In genomic region chr9:111260360-111260985, GRCm38 (mm10) we compare ENCODE assay signal across 9 mouse cellular contexts. TPM values are rescaled to one million over a fixed set of nuclear protein-coding genes. Genes with fewer than 3 reads are reported as not detected.
DNase-seq lines count a peak whose midpoint lies in the region; ATAC-seq lines count a peak whose summit lies in the region.
"Had no signal": no experiment of that assay in that cellular context is flagged by ENCODE, and none has a peak within 500 bp of the region (broad histone marks: within the 10 kb centered on the region; RNA-seq: fewer than 3 reads in every experiment).

No protein-coding gene starts in this region.

- no peak for ATAC-seq in embryonic facial prominence, embryonic 14.5 days (ENCODE audit: low read depth)
- no peak for ATAC-seq in heart, embryonic 14.5 days (ENCODE audit: insufficient number of reproducible peaks, insufficient read depth, low FRiP score, low read depth)
- no peak for ATAC-seq in midbrain, embryonic 16.5 days
- no peak for ATAC-seq in liver, embryonic 11.5 days (replicated peaks; ENCODE audit: low FRiP score)

- 15% methylated on average over 1 of the region's 1 CpGs for WGBS in embryonic facial prominence, embryonic 14.5 days
- 23% methylated on average over 1 of the region's 1 CpGs for WGBS in heart, embryonic 14.5 days
- 60% methylated on average over 1 of the region's 1 CpGs for WGBS in midbrain, embryonic 16.5 days
- WGBS in liver, embryonic 11.5 days = 55% methylated on average over 1 of the region's 1 CpGs

- H3K4me1 ChIP-seq in embryonic facial prominence, embryonic 14.5 days (ENCODE audit: control insufficient read depth, insufficient read depth, low read length) = no peaks in the 10 kb centered on the region
- no peaks in the 10 kb centered on the region for H3K4me1 ChIP-seq in heart, embryonic 14.5 days (ENCODE audit: control insufficient read depth in 2 of 2, insufficient read depth in 2 of 2, low read length in 2 of 2)
- H3K4me1 ChIP-seq in midbrain, embryonic 16.5 days (ENCODE audit: control insufficient read depth, insufficient read depth, low read length) = no peaks in the 10 kb centered on the region
- H3K4me1 ChIP-seq in liver, embryonic 11.5 days (replicated peaks; ENCODE audit: control insufficient read depth, insufficient read depth, low read length) = no peaks in the 10 kb centered on the region
- H3K4me1 ChIP-seq: embryonic facial prominence, embryonic 12.5 days had no signal

- H3K27ac ChIP-seq in embryonic facial prominence, embryonic 14.5 days (replicated peaks; ENCODE audit: low read depth, low read length) = peak overlapping the region; percentile 39; the same call in 1 of the 2 replicates
- peak overlapping the region; percentile 15 to 52; a peak in 2 of 4 replicates for H3K27ac ChIP-seq in heart, embryonic 14.5 days (replicated peaks in 1 of 2; ENCODE audit: control insufficient read depth in 1 of 2, insufficient read depth in 1 of 2, low read depth in 2 of 2, low read length in 2 of 2)
- H3K27ac ChIP-seq in midbrain, embryonic 16.5 days (ENCODE audit: low read length) = no peak overlapping the region
- H3K27ac ChIP-seq in liver, embryonic 11.5 days (ENCODE audit: low read depth, low read length) = no peak overlapping the region
- H3K27ac ChIP-seq: embryonic facial prominence, embryonic 12.5 days had no signal

- no peak overlapping the region for H3K4me3 ChIP-seq in embryonic facial prominence, embryonic 14.5 days (ENCODE audit: low read depth, low read length)
- H3K4me3 ChIP-seq in heart, embryonic 14.5 days (ENCODE audit: control insufficient read depth in 1 of 2, insufficient read depth in 1 of 2, low read depth in 1 of 2, low read length in 2 of 2) = no peak overlapping the region
- H3K4me3 ChIP-seq in midbrain, embryonic 16.5 days (ENCODE audit: low read depth, low read length) = no peak overlapping the region
- H3K4me3 ChIP-seq in liver, embryonic 11.5 days (ENCODE audit: low read depth, low read length) = no peak overlapping the region
- H3K4me3 ChIP-seq: embryonic facial prominence, embryonic 12.5 days had no signal

- no peak overlapping the region for H3K4me2 ChIP-seq in embryonic facial prominence, embryonic 14.5 days (ENCODE audit: low read depth, low read length)
- H3K4me2 ChIP-seq in heart, embryonic 14.5 days (ENCODE audit: low read length) = no peak overlapping the region
- no peak overlapping the region for H3K4me2 ChIP-seq in midbrain, embryonic 16.5 days (ENCODE audit: low read length)
- no peak overlapping the region for H3K4me2 ChIP-seq in liver, embryonic 11.5 days
- H3K4me2 ChIP-seq: embryonic facial prominence, embryonic 12.5 days had no signal

- no peaks in the 10 kb centered on the region for H3K9me3 ChIP-seq in embryonic facial prominence, embryonic 14.5 days (ENCODE audit: control insufficient read depth, low read length)
- H3K9me3 ChIP-seq in heart, embryonic 14.5 days (ENCODE audit: control insufficient read depth, low read length) = no peaks in the 10 kb centered on the region
- H3K9me3 ChIP-seq in midbrain, embryonic 16.5 days (replicated peaks; ENCODE audit: control insufficient read depth, low read length, poor library complexity, severe bottlenecking) = no peaks in the 10 kb centered on the region
- H3K9me3 ChIP-seq in liver, embryonic 11.5 days (ENCODE audit: control insufficient read depth, low read length) = no peaks in the 10 kb centered on the region
- H3K9me3 ChIP-seq: embryonic facial prominence, embryonic 12.5 days had no signal

- H3K27me3 ChIP-seq in embryonic facial prominence, embryonic 14.5 days (replicated peaks; ENCODE audit: control insufficient read depth, insufficient read depth, low read length) = no peaks in the 10 kb centered on the region
- no peaks in the 10 kb centered on the region for H3K27me3 ChIP-seq in heart, embryonic 14.5 days (ENCODE audit: control insufficient read depth, insufficient read depth, low read length)
- H3K27me3 ChIP-seq in midbrain, embryonic 16.5 days (ENCODE audit: control insufficient read depth, insufficient read depth, low read depth, low read length) = no peaks in the 10 kb centered on the region
- no peaks in the 10 kb centered on the region for H3K27me3 ChIP-seq in liver, embryonic 11.5 days (replicated peaks; ENCODE audit: control insufficient read depth, insufficient read depth, low read length)
- H3K27me3 ChIP-seq: embryonic facial prominence, embryonic 12.5 days had no signal

- DNase-seq in layer of hippocampus, adult 11-12 months (ENCODE audit: low spot score) = peak; percentile 50
- DNase-seq in layer of hippocampus, postnatal 25 days (ENCODE audit: extremely low spot score in 1 of 2, low spot score in 1 of 2) = no peak
- peak; percentile 13 for DNase-seq in embryonic facial prominence, embryonic 14.5 days (ENCODE audit: low spot score)
- peak; percentile 36 for DNase-seq in lung, postnatal 25 days (ENCODE audit: low spot score)
- DNase-seq in embryo, embryonic 11 days = no peak
- DNase-seq in liver, embryonic 11.5 days (ENCODE audit: low spot score) = no peak

- peaks cover 79% of the 10 kb centered on the region for H3K36me3 ChIP-seq in embryonic facial prominence, embryonic 14.5 days (ENCODE audit: control insufficient read depth, insufficient read depth, low read length)
- H3K36me3 ChIP-seq in heart, embryonic 14.5 days (ENCODE audit: control insufficient read depth, insufficient read depth, low read length) = peaks cover 84% of the 10 kb centered on the region
- peaks cover 15% of the 10 kb centered on the region for H3K36me3 ChIP-seq in midbrain, embryonic 16.5 days (ENCODE audit: control insufficient read depth, insufficient read depth, low read length)
- peaks cover 34% of the 10 kb centered on the region for H3K36me3 ChIP-seq in liver, embryonic 11.5 days (ENCODE audit: control insufficient read depth, insufficient read depth, low read length)

- no peak overlapping the region for H3K9ac ChIP-seq in embryonic facial prominence, embryonic 14.5 days (ENCODE audit: low read depth, low read length)
- H3K9ac ChIP-seq in heart, embryonic 14.5 days (ENCODE audit: low read length) = no peak overlapping the region
- H3K9ac ChIP-seq in midbrain, embryonic 16.5 days (ENCODE audit: low read depth, low read length) = no peak overlapping the region
- H3K9ac ChIP-seq in liver, embryonic 11.5 days (ENCODE audit: low read depth, low read length) = no peak overlapping the region
- H3K9ac ChIP-seq: embryonic facial prominence, embryonic 12.5 days had no signal

RNA-seq across cellular contexts. Expression of gene Mlh1, which starts 11.1 kb away (rescaled TPM):
- 10 to 100 TPM; 14.5 to 19.6 TPM for total RNA-seq in layer of hippocampus, postnatal 25 days (2021)
- 33.6 and 34.2 TPM in 2 replicates for polyA plus RNA-seq in embryonic facial prominence, embryonic 14.5 days (2014; fragmentation: Nextera tagmentation; extraction: Ambion mirVana)
- 34.1 and 36.1 TPM in 2 replicates for polyA plus RNA-seq in heart, embryonic 14.5 days (2014; fragmentation: Nextera tagmentation; extraction: Ambion mirVana)
- 27.3 and 31.0 TPM in 2 replicates for polyA plus RNA-seq in midbrain, embryonic 16.5 days (2015; fragmentation: Nextera tagmentation; extraction: Ambion mirVana)
- polyA plus RNA-seq in liver, embryonic 11.5 days (2014; fragmentation: Nextera tagmentation; extraction: Ambion mirVana) = 50.2 and 52.4 TPM in 2 replicates

RNA-seq across cellular contexts. Expression of gene Epm2aip1, which starts 11.3 kb away (rescaled TPM):
- 10 to 100 TPM; 75.0 to 75.5 TPM for total RNA-seq in layer of hippocampus, postnatal 25 days (2021)
- polyA plus RNA-seq in embryonic facial prominence, embryonic 14.5 days (2014; fragmentation: Nextera tagmentation; extraction: Ambion mirVana) = 47.0 and 48.2 TPM in 2 replicates
- 31.4 and 33.0 TPM in 2 replicates for polyA plus RNA-seq in heart, embryonic 14.5 days (2014; fragmentation: Nextera tagmentation; extraction: Ambion mirVana)
- polyA plus RNA-seq in midbrain, embryonic 16.5 days (2015; fragmentation: Nextera tagmentation; extraction: Ambion mirVana) = 71.7 and 74.6 TPM in 2 replicates
- 21.7 and 24.5 TPM in 2 replicates for polyA plus RNA-seq in liver, embryonic 11.5 days (2014; fragmentation: Nextera tagmentation; extraction: Ambion mirVana)

RNA-seq across cellular contexts. Expression of gene Trank1, which starts 51.1 kb away (rescaled TPM):
- 100 to 1,000 TPM; 159 to 197 TPM for total RNA-seq in layer of hippocampus, postnatal 25 days (2021)
- 0.79 and 0.92 TPM in 2 replicates for polyA plus RNA-seq in embryonic facial prominence, embryonic 14.5 days (2014; fragmentation: Nextera tagmentation; extraction: Ambion mirVana)
- 0.04 and 0.05 TPM in 2 replicates for polyA plus RNA-seq in heart, embryonic 14.5 days (2014; fragmentation: Nextera tagmentation; extraction: Ambion mirVana)
- polyA plus RNA-seq in midbrain, embryonic 16.5 days (2015; fragmentation: Nextera tagmentation; extraction: Ambion mirVana) = 17.7 and 20.7 TPM in 2 replicates
- polyA plus RNA-seq in liver, embryonic 11.5 days (2014; fragmentation: Nextera tagmentation; extraction: Ambion mirVana) = 0.03 and 0.10 TPM in 2 replicates

Comparison
In these comparisons a context has a peak if more than half of its experiments do, and no peak if none do; other contexts are left out.
1. DNase-seq: peak in layer of hippocampus, adult 11-12 months (single experiment), embryonic facial prominence, embryonic 14.5 days (single experiment) and lung, postnatal 25 days (single experiment); none in layer of hippocampus, postnatal 25 days (0 of 2), embryo, embryonic 11 days (single experiment) and liver, embryonic 11.5 days (single experiment).
2. H3K27ac ChIP-seq: peak in embryonic facial prominence, embryonic 14.5 days (single experiment) and heart, embryonic 14.5 days (2 of 2); none in midbrain, embryonic 16.5 days (single experiment) and liver, embryonic 11.5 days (single experiment).